Mouse (Mus musculus) kidney, embryonic 14.5 days (tissue): Measurements from ENCODE around the gene Olfr1359. TPM values are rescaled to one million over a fixed set of nuclear protein-coding genes. Genes with fewer than 3 reads are reported as not detected.

ENCODE experiments used
- ATAC-seq: fragments of 200-750 bp; cut with Nextera tagmentation; 2 replicates; pipeline ENCODE4 v1.8.0; 2017; ENCODE audit warnings: moderate number of reproducible peaks, mild to moderate bottlenecking, moderate TSS enrichment, moderate library complexity; ENCODE audit not compliant: low FRiP score, low TSS enrichment
- H3K27ac ChIP-seq: fragments of 300-500 bp; sonication (generic); 2 replicates; pipeline ENCODE4 v1.5.1; 2014; ENCODE audit warnings: low read depth, mild to moderate bottlenecking, low read length, moderate library complexity, mixed read lengths
- H3K27me3 ChIP-seq: fragments of 300-500 bp; sonication (generic); 2 replicates; pipeline ENCODE4 v1.6.1; 2014; ENCODE audit warnings: mild to moderate bottlenecking, low read length; ENCODE audit not compliant: control insufficient read depth, insufficient read depth
- H3K36me3 ChIP-seq: fragments of 300-500 bp; sonication (generic); 2 replicates; pipeline ENCODE4 v1.6.1; 2014; ENCODE audit warnings: low read length, mixed read lengths; ENCODE audit not compliant: control insufficient read depth, insufficient read depth
- H3K4me1 ChIP-seq: fragments of 300-500 bp; sonication (generic); 2 replicates; pipeline ENCODE4 v1.6.1; 2014; ENCODE audit warnings: low read length, mixed read lengths; ENCODE audit not compliant: control insufficient read depth, insufficient read depth
- H3K4me2 ChIP-seq: fragments of 300-500 bp; sonication (generic); replicated peaks from 2 replicates; pipeline ENCODE4 v1.6.1; 2014; ENCODE audit warnings: low read depth, mild to moderate bottlenecking, low read length
- H3K4me3 ChIP-seq: fragments of 300-500 bp; sonication (generic); 2 replicates; pipeline ENCODE4 v1.5.1; 2014; ENCODE audit warnings: mild to moderate bottlenecking, low read length
- H3K9ac ChIP-seq: fragments of 300-500 bp; sonication (generic); 2 replicates; pipeline ENCODE4 v1.6.1; 2014; ENCODE audit warnings: low read depth, mild to moderate bottlenecking, low read length, moderate library complexity
- H3K9me3 ChIP-seq: fragments of 300-500 bp; sonication (generic); 2 replicates; pipeline ENCODE4 v1.6.1; 2016; ENCODE audit warnings: low read length; ENCODE audit not compliant: control insufficient read depth
- WGBS: fragments of 180-500 bp; shearing (Covaris S2); extraction: QIAGEN DNeasy Blood & Tissue Kit; methylation state at CpG from one replicate; pipeline ENCODE4 v1.1.7; 2014; 5-methylcytosine and 5-hydroxymethylcytosine counted together
- polyA plus RNA-seq: library from polyadenylated mRNA; unstranded; fragments of >200 nt; fragmentation: Nextera tagmentation; extraction: Ambion mirVana; gene quantifications from 2 replicates; pipeline ENCODE4 v1.2.1, GENCODE M21; 2014

Gene Olfr1359
- polyA plus RNA-seq: not detected in 2 replicates

DNA sequence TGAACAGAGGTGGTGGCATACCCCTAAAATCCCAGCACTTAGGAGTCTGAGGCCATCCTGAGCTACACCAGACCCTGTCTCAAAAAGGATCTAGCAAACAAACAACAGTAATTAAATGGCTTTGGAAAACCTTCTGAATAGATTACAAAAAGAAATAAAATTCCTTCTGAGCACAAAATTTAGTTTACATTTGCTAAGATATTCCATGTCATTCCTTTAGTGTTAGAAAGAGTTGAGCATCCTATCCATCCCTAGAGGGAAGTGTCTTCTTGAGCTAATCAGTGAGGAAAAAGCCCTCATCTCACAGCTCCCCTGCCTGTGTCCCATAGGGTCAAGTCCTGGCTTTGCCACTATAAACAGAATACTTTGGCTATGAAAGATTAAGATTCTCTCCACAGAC, at the start of gene Olfr1359:
Gene Olfr1359, plus strand, starts transcription at position 301 of the 400 bp plus-strand sequence.
- Histone ChIP-seq H3K4me1 (no peaks in the 10 kb centered on the region), H3K27me3 (no peaks in the 10 kb centered on the region), H3K9me3 (no peaks in the 10 kb centered on the region), H3K27ac (no peak within 1 kb of the TSS), H3K36me3 (no peaks in the 10 kb centered on the region), H3K4me3 (no peak within 1 kb of the TSS), H3K9ac (no peak within 1 kb of the TSS), H3K4me2 (no peak within 1 kb of the TSS)
- ATAC-seq: no peak

DNA sequence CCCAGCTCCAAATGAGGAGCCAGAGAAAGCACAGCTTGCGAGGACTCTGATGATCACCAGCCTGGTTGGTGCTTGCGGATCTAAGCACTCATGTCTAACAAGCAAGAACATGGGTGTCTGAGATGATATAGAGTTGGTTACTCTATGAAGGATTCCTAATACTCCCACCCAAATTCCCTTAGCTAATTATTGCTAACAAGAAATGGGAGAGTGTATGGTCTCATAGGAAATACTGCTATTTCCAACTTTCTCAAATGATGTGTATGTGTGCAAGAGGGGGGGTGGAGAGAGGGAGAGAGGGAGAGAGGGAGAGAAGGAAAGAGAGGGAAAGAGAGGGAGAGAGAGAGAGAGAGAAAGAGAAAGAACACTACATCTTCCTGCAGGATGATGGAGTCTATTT, 34.6 kb upstream of the Olfr1359 start, which contains the start of gene Olfr1361:
Gene Olfr1361, minus strand, starts transcription at position 101 of the 400 bp plus-strand sequence.
- no peaks in the 10 kb centered on the region for H3K9me3 ChIP-seq
- no peak within 1 kb of the TSS for H3K27ac ChIP-seq
- no peak within 1 kb of the TSS for H3K4me3 ChIP-seq
- WGBS: 47% methylated on average over 2 of the region's 2 CpGs
- no peaks in the 10 kb centered on the region for H3K36me3 ChIP-seq
- no peaks in the 10 kb centered on the region for H3K27me3 ChIP-seq
- ATAC-seq: no peak
- no peak within 1 kb of the TSS for H3K4me2 ChIP-seq
- H3K9ac ChIP-seq: no peak within 1 kb of the TSS
- no peaks in the 10 kb centered on the region for H3K4me1 ChIP-seq

DNA sequence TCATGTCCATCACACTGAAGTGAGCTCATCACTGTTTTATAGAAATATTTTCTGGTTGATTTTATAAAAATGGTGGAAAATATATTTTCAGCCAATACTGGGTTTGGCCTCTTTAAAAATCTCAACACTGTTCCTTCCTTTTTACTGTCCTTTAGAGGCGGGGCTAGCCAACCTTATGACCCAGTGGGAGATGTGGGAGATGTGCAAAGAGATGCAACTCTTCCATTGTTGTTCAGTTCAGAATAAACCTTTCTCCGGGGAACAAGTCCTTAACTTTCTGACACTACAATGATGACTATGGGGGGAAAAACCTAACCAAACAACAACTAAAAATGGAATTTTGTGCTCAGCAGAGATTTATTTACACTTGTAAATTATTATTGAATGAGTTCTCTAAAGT, 20.6 kb upstream of the Olfr1359 start, which contains the start of gene Olfr1360:
Gene Olfr1360, minus strand, starts transcription at position 101 of the 400 bp plus-strand sequence.
- no peak within 1 kb of the TSS for H3K4me2 ChIP-seq
- WGBS: 79% methylated on average over 2 of the region's 2 CpGs
- ATAC-seq: no peak

DNA sequence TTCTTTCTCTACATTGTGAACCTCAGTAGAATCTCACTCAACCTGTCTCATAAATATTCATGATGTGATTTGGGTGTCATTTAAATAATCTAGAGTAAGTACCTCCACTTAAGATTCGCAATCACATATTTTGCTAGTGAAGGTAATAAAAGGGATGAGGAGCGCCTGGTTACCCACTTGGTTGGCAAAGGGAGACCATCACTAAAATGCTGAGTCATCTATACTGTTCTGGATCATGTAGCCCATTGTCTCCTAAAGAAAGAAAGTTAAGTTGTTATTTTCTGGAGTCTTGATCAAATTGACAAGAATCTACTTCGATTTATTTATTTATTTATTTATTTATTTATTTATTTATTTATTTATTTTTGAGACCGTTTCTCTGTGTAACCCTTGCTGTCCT, 8.8 kb downstream of the Olfr1359 start:
- H3K4me3 ChIP-seq: no peak overlapping the region
- H3K9ac ChIP-seq: no peak overlapping the region
- H3K27me3 ChIP-seq: no peaks in the 10 kb centered on the region
- H3K9me3 ChIP-seq: no peaks in the 10 kb centered on the region
- no peak overlapping the region for H3K4me2 ChIP-seq
- WGBS: 80% methylated on average over 4 of the region's 4 CpGs
- H3K27ac ChIP-seq: no peak overlapping the region
- H3K36me3 ChIP-seq: no peaks in the 10 kb centered on the region
- ATAC-seq: no peak
- no peaks in the 10 kb centered on the region for H3K4me1 ChIP-seq

More for the DNA sequence above, 20.6 kb upstream of the Olfr1359 start, which contains the start of gene Olfr1360:
- Histone ChIP-seq H3K27me3 (no peaks in the 10 kb centered on the region), H3K4me3 (no peak within 1 kb of the TSS), H3K36me3 (no peaks in the 10 kb centered on the region), H3K9ac (no peak within 1 kb of the TSS), H3K4me1 (no peaks in the 10 kb centered on the region), H3K27ac (no peak within 1 kb of the TSS), H3K9me3 (no peaks in the 10 kb centered on the region)

DNA sequence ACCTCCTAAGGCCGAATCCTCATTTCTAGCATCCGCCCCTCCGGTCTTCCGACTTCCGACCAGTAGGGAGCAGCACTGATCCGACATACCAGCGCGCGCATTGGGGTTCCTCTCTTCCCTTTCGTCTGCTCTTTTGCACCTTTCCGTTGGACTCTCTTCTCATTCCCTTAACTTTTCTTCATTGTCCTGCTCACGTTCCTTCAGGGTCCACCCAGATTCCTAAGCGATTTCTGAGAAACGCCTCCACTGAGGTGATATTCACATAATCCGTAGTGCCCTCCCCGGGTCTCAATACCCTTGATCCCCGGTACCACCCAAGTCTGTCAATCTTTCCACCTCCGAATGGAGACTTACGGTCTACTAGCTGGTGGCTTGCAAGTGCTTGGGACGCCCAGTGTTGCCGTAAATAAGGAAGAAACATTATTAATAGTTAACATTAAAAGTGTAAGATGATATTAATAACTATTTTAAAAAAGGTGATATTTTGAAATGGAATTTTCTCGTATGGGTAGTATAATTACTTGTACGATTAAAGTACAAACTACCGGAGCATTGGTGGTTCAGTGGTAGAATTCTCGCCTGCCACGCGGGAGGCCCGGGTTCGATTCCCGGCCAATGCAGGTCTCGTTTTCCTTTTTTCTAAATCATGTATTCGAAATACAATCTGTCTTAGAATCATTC, 12.3 kb downstream of the Olfr1359 start:
- H3K4me1 ChIP-seq: no peaks in the 10 kb centered on the region
- peak overlapping the region; percentile 53 for H3K4me2 ChIP-seq
- under 1% methylated on average over 32 of the region's 32 CpGs for WGBS
- H3K9ac ChIP-seq: peak overlapping the region; percentile 50; the same call in 1 of the 2 replicates
- H3K4me3 ChIP-seq: peak overlapping the region; percentile 66
- H3K27me3 ChIP-seq: no peaks in the 10 kb centered on the region
- H3K36me3 ChIP-seq: no peaks in the 10 kb centered on the region
- ATAC-seq: peak; percentile 83
- peak overlapping the region; percentile 21; the same call in 1 of the 2 replicates for H3K27ac ChIP-seq
- no peaks in the 10 kb centered on the region for H3K9me3 ChIP-seq

GRCm38 (mm10) chr13:21710821-21711525, 13.1 kb downstream of the Olfr1359 start:
- Histone ChIP-seq H3K9ac (peak overlapping the region; percentile 44; the same call in 1 of the 2 replicates), H3K9me3 (no peaks in the 10 kb centered on the region), H3K27ac (no peak overlapping the region), H3K4me2 (peak overlapping the region; percentile 53), H3K27me3 (no peaks in the 10 kb centered on the region), H3K4me3 (peak overlapping the region; percentile 66), H3K36me3 (no peaks in the 10 kb centered on the region), H3K4me1 (no peaks in the 10 kb centered on the region)
- 2% methylated on average over 22 of the region's 22 CpGs for WGBS
- ATAC-seq: peak; percentile 71

DNA sequence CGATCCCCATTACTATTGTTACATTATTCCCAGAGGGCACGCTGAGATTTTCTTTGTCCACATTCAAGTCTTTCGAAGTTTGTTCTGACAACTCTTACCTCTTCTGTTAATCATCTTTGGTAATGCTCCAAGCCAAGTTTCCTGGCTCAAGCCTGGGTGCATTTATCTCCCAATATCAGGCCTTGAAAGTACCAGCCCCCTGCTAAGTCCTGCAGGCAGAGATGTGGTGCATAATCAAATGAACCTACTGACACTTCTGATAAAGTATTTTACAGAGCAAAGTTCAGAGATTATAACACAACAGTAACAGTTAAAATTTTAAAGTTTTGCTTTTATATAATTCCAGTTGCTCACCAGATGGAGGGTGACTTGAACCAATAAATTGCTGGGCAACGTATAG, 13.8 kb downstream of the Olfr1359 start:
- Histone ChIP-seq H3K4me3 (peak overlapping the region; percentile 66; the same call in 1 of the 2 replicates), H3K27ac (no peak overlapping the region), H3K9me3 (no peaks in the 10 kb centered on the region), H3K9ac (peak overlapping the region; percentile 44; the same call in 1 of the 2 replicates), H3K27me3 (no peaks in the 10 kb centered on the region), H3K4me2 (peak overlapping the region; percentile 53), H3K4me1 (no peaks in the 10 kb centered on the region), H3K36me3 (no peaks in the 10 kb centered on the region)
- 29% methylated on average over 4 of the region's 4 CpGs for WGBS
- ATAC-seq: no peak

GRCm38 (mm10) chr13:21714725-21715124, 16.8 kb downstream of the Olfr1359 start:
- Histone ChIP-seq H3K4me2 (peak overlapping the region; percentile 56), H3K4me1 (no peaks in the 10 kb centered on the region), H3K4me3 (peak overlapping the region; percentile 36), H3K27ac (peak overlapping the region; percentile 88), H3K36me3 (no peaks in the 10 kb centered on the region), H3K9ac (peak overlapping the region; percentile 65; the same call in 1 of the 2 replicates), H3K27me3 (no peaks in the 10 kb centered on the region), H3K9me3 (no peaks in the 10 kb centered on the region)
- WGBS: under 1% methylated on average over 7 of the region's 7 CpGs
- ATAC-seq: no peak
